Mouse (Mus musculus): ENCODE results near the gene Dmrt2. TPM values are rescaled to one million over a fixed set of nuclear protein-coding genes. Genes with fewer than 3 reads are reported as not detected.
A peak's percentile ranks its signal among the peaks of the same experiment; 100 is the strongest.

Dmrt2 gene
- 0.31 and 0.96 TPM in 2 replicates for polyA plus RNA-seq (2012; rRNA removed)

GRCm38 (mm10) chr19:25672101-25672950, at the start of gene Dmrt2:
TSS of gene Dmrt2 (plus strand) at chr19:25672411.
- peak; percentile 36 for DNase-seq (ENCODE audit: low spot score)

- DNase-seq (ENCODE audit: low spot score), result peak; percentile 34
Measured at GRCm38 (mm10) chr19:25628490-25628889, 43.7 kb upstream of the Dmrt2 start.

GRCm38 (mm10) chr19:25635119-25635518, 37.1 kb upstream of the Dmrt2 start:
- DNase-seq (ENCODE audit: low spot score), result no peak

GRCm38 (mm10) chr19:25635622-25636244, 36.5 kb upstream of the Dmrt2 start:
- peak; percentile 47 for DNase-seq (ENCODE audit: low spot score)

GRCm38 (mm10) chr19:25638766-25639361, 33.3 kb upstream of the Dmrt2 start:
- DNase-seq (ENCODE audit: low spot score), result no peak

- DNase-seq (ENCODE audit: low spot score), result no peak
Measured at GRCm38 (mm10) chr19:25641786-25642185, 30.4 kb upstream of the Dmrt2 start.

GRCm38 (mm10) chr19:25647136-25647535, 25.1 kb upstream of the Dmrt2 start:
- DNase-seq (ENCODE audit: low spot score), result no peak

GRCm38 (mm10) chr19:25648701-25649100, 23.5 kb upstream of the Dmrt2 start:
- DNase-seq (ENCODE audit: low spot score), result no peak

GRCm38 (mm10) chr19:25650474-25650873, 21.7 kb upstream of the Dmrt2 start:
- no peak for DNase-seq (ENCODE audit: low spot score)

GRCm38 (mm10) chr19:25652560-25652959, 19.7 kb upstream of the Dmrt2 start:
- DNase-seq (ENCODE audit: low spot score), result no peak

GRCm38 (mm10) chr19:25654034-25654749, 18.0 kb upstream of the Dmrt2 start:
- DNase-seq (ENCODE audit: low spot score), result no peak

- DNase-seq (ENCODE audit: low spot score), result no peak
Measured at GRCm38 (mm10) chr19:25665486-25666339, 6.5 kb upstream of the Dmrt2 start.

- DNase-seq (ENCODE audit: low spot score), result no peak
Measured at GRCm38 (mm10) chr19:25667836-25668235, 4.4 kb upstream of the Dmrt2 start.

- no peak for DNase-seq (ENCODE audit: low spot score)
Measured at GRCm38 (mm10) chr19:25669593-25670248, 2.5 kb upstream of the Dmrt2 start.

- DNase-seq (ENCODE audit: low spot score), result no peak
Measured at GRCm38 (mm10) chr19:25670571-25671285, 1.5 kb upstream of the Dmrt2 start.

GRCm38 (mm10) chr19:25671681-25672080, 530 bp upstream of the Dmrt2 start:
- no peak for DNase-seq (ENCODE audit: low spot score)

GRCm38 (mm10) chr19:25673224-25674055, 1.2 kb downstream of the Dmrt2 start:
- peak; percentile 49 for DNase-seq (ENCODE audit: low spot score)

GRCm38 (mm10) chr19:25674056-25674420, 1.8 kb downstream of the Dmrt2 start:
- DNase-seq (ENCODE audit: low spot score), result no peak

GRCm38 (mm10) chr19:25674744-25675143, 2.5 kb downstream of the Dmrt2 start:
- DNase-seq (ENCODE audit: low spot score), result no peak

Data from urinary bladder, adult 2 months (tissue).